ENCODE assay signal across 12 mouse cellular contexts in genomic region chr14:34499664-34500063, GRCm38 (mm10). TPM values are rescaled to one million over a fixed set of nuclear protein-coding genes. Genes with fewer than 3 reads are reported as not detected.
DNase-seq lines count a peak whose midpoint lies in the region; ATAC-seq and TF ChIP-seq lines count a peak whose summit lies in the region.
"Had no signal": no experiment of that assay in that cellular context is flagged by ENCODE, and none has a peak within 500 bp of the region (broad histone marks: within the 10 kb centered on the region; RNA-seq: fewer than 3 reads in every experiment).

No protein-coding gene starts in this region.

- DNase-seq in forebrain, embryonic 10.5 days (ENCODE audit: extremely low spot score, low spot score): no peak
- no peak for DNase-seq in forebrain, embryonic 11.5 days (ENCODE audit: low spot score)
- no peak for DNase-seq in lung, adult 2 months
- no peak for DNase-seq in right cerebral cortex, adult 2 months (ENCODE audit: low spot score in 2 of 2)
- DNase-seq in left cerebral cortex, adult 9 months (ENCODE audit: low spot score in 2 of 2): no peak
- DNase-seq: kidney, adult 2 months had no signal

- ATAC-seq in forebrain, embryonic 11.5 days (replicated peaks; ENCODE audit: low FRiP score): no peak
- no peak for ATAC-seq in lung, embryonic 16.5 days (ENCODE audit: low read depth)
- ATAC-seq in limb, embryonic 12.5 days (ENCODE audit: insufficient number of reproducible peaks, insufficient read depth, low FRiP score, low TSS enrichment, low read depth): no peak
- ATAC-seq in stomach, embryonic 16.5 days (ENCODE audit: insufficient read depth, low FRiP score): no peak
- ATAC-seq: Patski had no signal

- no peaks in the 10 kb centered on the region for H3K36me3 ChIP-seq in forebrain, embryonic 10.5 days (replicated peaks)
- H3K36me3 ChIP-seq in forebrain, embryonic 11.5 days (ENCODE audit: control insufficient read depth, insufficient read depth, low read length): no peaks in the 10 kb centered on the region
- no peaks in the 10 kb centered on the region for H3K36me3 ChIP-seq in lung, embryonic 16.5 days (ENCODE audit: control insufficient read depth, insufficient read depth, low read length)
- no peaks in the 10 kb centered on the region for H3K36me3 ChIP-seq in limb, embryonic 12.5 days
- H3K36me3 ChIP-seq in stomach, embryonic 16.5 days (ENCODE audit: control insufficient read depth, insufficient read depth, low read length): no peaks in the 10 kb centered on the region

- no peak overlapping the region; the same call in 1 of the 2 replicates for H3K4me2 ChIP-seq in forebrain, embryonic 11.5 days (ENCODE audit: low read depth, low read length, severe bottlenecking)
- peak overlapping the region; percentile 68 for H3K4me2 ChIP-seq in lung, embryonic 16.5 days (ENCODE audit: low read depth, low read length)
- H3K4me2 ChIP-seq in limb, embryonic 12.5 days: peak overlapping the region; percentile 65
- H3K4me2 ChIP-seq in stomach, embryonic 16.5 days (ENCODE audit: low read depth, low read length): peak overlapping the region; percentile 83

- H3K27me3 ChIP-seq in forebrain, embryonic 10.5 days (ENCODE audit: poor library complexity, severe bottlenecking): peaks cover 3% of the 10 kb centered on the region
- no peaks in the 10 kb centered on the region for H3K27me3 ChIP-seq in forebrain, embryonic 11.5 days (ENCODE audit: control insufficient read depth, insufficient read depth, low read length)
- H3K27me3 ChIP-seq in lung, embryonic 16.5 days (ENCODE audit: control insufficient read depth, insufficient read depth, low read depth, low read length): no peaks in the 10 kb centered on the region; the same call in 1 of the 2 replicates
- H3K27me3 ChIP-seq in limb, embryonic 12.5 days: no peaks in the 10 kb centered on the region
- H3K27me3 ChIP-seq in stomach, embryonic 16.5 days (ENCODE audit: control insufficient read depth, insufficient read depth, low read length): no peaks in the 10 kb centered on the region
- H3K27me3 ChIP-seq: Patski had no signal

- H3K4me1 ChIP-seq in forebrain, embryonic 10.5 days: peaks cover 59% of the 10 kb centered on the region
- H3K4me1 ChIP-seq in forebrain, embryonic 11.5 days (replicated peaks; ENCODE audit: control insufficient read depth, insufficient read depth, low read length): peaks cover 8% of the 10 kb centered on the region; the same call in 1 of the 2 replicates
- H3K4me1 ChIP-seq in lung, embryonic 16.5 days (replicated peaks; ENCODE audit: control insufficient read depth, insufficient read depth, low read length): peaks cover 37% of the 10 kb centered on the region
- peaks cover 14% of the 10 kb centered on the region for H3K4me1 ChIP-seq in lung, adult 2 months (ENCODE audit: control insufficient read depth, insufficient read depth, low read length)
- H3K4me1 ChIP-seq in limb, embryonic 12.5 days (replicated peaks): peaks cover 43% of the 10 kb centered on the region
- peaks cover 40% of the 10 kb centered on the region for H3K4me1 ChIP-seq in stomach, embryonic 16.5 days (ENCODE audit: control insufficient read depth, insufficient read depth, low read length)

- peak overlapping the region; percentile 87; the same call in 1 of the 2 replicates for H3K4me3 ChIP-seq in forebrain, embryonic 10.5 days
- no peak overlapping the region for H3K4me3 ChIP-seq in forebrain, embryonic 11.5 days (ENCODE audit: low read depth, low read length)
- H3K4me3 ChIP-seq in lung, embryonic 16.5 days (ENCODE audit: low read length): no peak overlapping the region
- no peak overlapping the region for H3K4me3 ChIP-seq in lung, adult 2 months (replicated peaks; ENCODE audit: extremely low read depth, low read depth, low read length)
- H3K4me3 ChIP-seq in limb, embryonic 12.5 days (replicated peaks): peak overlapping the region; percentile 88; the same call in 1 of the 2 replicates
- peak overlapping the region; percentile 94; the same call in 1 of the 2 replicates for H3K4me3 ChIP-seq in stomach, embryonic 16.5 days (replicated peaks; ENCODE audit: low read length)

- no peak overlapping the region for H3K9ac ChIP-seq in forebrain, embryonic 11.5 days (ENCODE audit: low read length)
- no peak overlapping the region for H3K9ac ChIP-seq in lung, embryonic 16.5 days (ENCODE audit: low read length)
- H3K9ac ChIP-seq in limb, embryonic 12.5 days (replicated peaks): no peak overlapping the region
- H3K9ac ChIP-seq in stomach, embryonic 16.5 days (ENCODE audit: low read length): no peak overlapping the region; the same call in 1 of the 2 replicates

- 80% methylated on average over 4 of the region's 4 CpGs for WGBS in forebrain, embryonic 10.5 days
- WGBS in forebrain, embryonic 11.5 days: 64% methylated on average over 4 of the region's 4 CpGs
- 45% methylated on average over 4 of the region's 4 CpGs for WGBS in lung, embryonic 16.5 days
- WGBS in lung, adult 2 months: 57% methylated on average over 4 of the region's 4 CpGs
- WGBS in limb, embryonic 12.5 days: 74% methylated on average over 4 of the region's 4 CpGs
- 52% methylated on average over 4 of the region's 4 CpGs for WGBS in stomach, embryonic 16.5 days

- TF ChIP-seq CTCF in lung, adult 2 months (IDR thresholded peaks at IDR 0.05; ENCODE audit: insufficient read depth, low read length): no peak

- no peaks in the 10 kb centered on the region for H3K9me3 ChIP-seq in forebrain, embryonic 10.5 days
- H3K9me3 ChIP-seq in forebrain, embryonic 11.5 days (ENCODE audit: control insufficient read depth, low read length): no peaks in the 10 kb centered on the region
- H3K9me3 ChIP-seq in lung, embryonic 16.5 days (ENCODE audit: control insufficient read depth, low read length): no peaks in the 10 kb centered on the region
- H3K9me3 ChIP-seq in limb, embryonic 12.5 days: no peaks in the 10 kb centered on the region
- no peaks in the 10 kb centered on the region for H3K9me3 ChIP-seq in stomach, embryonic 16.5 days (replicated peaks; ENCODE audit: control insufficient read depth, low read length)

- H3K27ac ChIP-seq in forebrain, embryonic 10.5 days: no peak overlapping the region
- H3K27ac ChIP-seq in forebrain, embryonic 11.5 days (ENCODE audit: low read depth, low read length): no peak overlapping the region
- no peak overlapping the region for H3K27ac ChIP-seq in lung, embryonic 16.5 days (ENCODE audit: low read length)
- no peak overlapping the region for H3K27ac ChIP-seq in limb, embryonic 12.5 days
- H3K27ac ChIP-seq in stomach, embryonic 16.5 days (ENCODE audit: low read length): peak overlapping the region; percentile 41; the same call in 1 of the 2 replicates

- TF ChIP-seq POLR2A in lung, adult 2 months (IDR thresholded peaks at IDR 0.05; ENCODE audit: borderline replicate concordance, extremely low read depth, low read depth, low read length): no peak

RNA-seq across cellular contexts. Expression of gene Bmpr1a, which starts 3.5 kb away (rescaled TPM):
- 44.5 and 47.6 TPM in 2 replicates for polyA plus RNA-seq in forebrain, embryonic 10.5 days (2016; fragmentation: Nextera tagmentation; extraction: Ambion mirVana)
- polyA plus RNA-seq in forebrain, embryonic 11.5 days (2014; fragmentation: Nextera tagmentation; extraction: Ambion mirVana): 56.0 and 60.4 TPM in 2 replicates
- polyA plus RNA-seq in lung, embryonic 16.5 days (2015; fragmentation: Nextera tagmentation; extraction: Ambion mirVana): 18.1 and 25.8 TPM in 2 replicates
- polyA plus RNA-seq in lung, adult 2 months (2012; rRNA removed): 7.5 and 15.3 TPM in 2 replicates
- 67.4 and 74.3 TPM in 2 replicates for polyA plus RNA-seq in limb, embryonic 12.5 days (2016; fragmentation: Nextera tagmentation; extraction: Ambion mirVana)
- 22.4 and 22.9 TPM in 2 replicates for polyA plus RNA-seq in stomach, embryonic 16.5 days (2015; fragmentation: Nextera tagmentation; extraction: Ambion mirVana)

RNA-seq across cellular contexts. Expression of gene 9230112D13Rik, which starts 22.9 kb away (rescaled TPM):
- not detected in 2 replicates for polyA plus RNA-seq in forebrain, embryonic 10.5 days (2016; fragmentation: Nextera tagmentation; extraction: Ambion mirVana)
- not detected in 2 replicates for polyA plus RNA-seq in forebrain, embryonic 11.5 days (2014; fragmentation: Nextera tagmentation; extraction: Ambion mirVana)
- not detected in 2 replicates for polyA plus RNA-seq in lung, embryonic 16.5 days (2015; fragmentation: Nextera tagmentation; extraction: Ambion mirVana)
- polyA plus RNA-seq in lung, adult 2 months (2012; rRNA removed): not detected in 2 replicates
- polyA plus RNA-seq in limb, embryonic 12.5 days (2016; fragmentation: Nextera tagmentation; extraction: Ambion mirVana): not detected in 2 replicates
- not detected in 2 replicates for polyA plus RNA-seq in stomach, embryonic 16.5 days (2015; fragmentation: Nextera tagmentation; extraction: Ambion mirVana)
- polyA plus RNA-seq: kidney, adult 2 months; liver, embryonic 11.5 days; Patski; spleen, adult 2 months had no signal

Comparison
In these comparisons a context has a peak if more than half of its experiments do, and no peak if none do; other contexts are left out.
1. H3K4me3 ChIP-seq: peak in forebrain, embryonic 10.5 days (single experiment), limb, embryonic 12.5 days (single experiment) and stomach, embryonic 16.5 days (single experiment); none in forebrain, embryonic 11.5 days (single experiment), lung, embryonic 16.5 days (single experiment) and lung, adult 2 months (single experiment).